Mouse (Mus musculus) heart, embryonic 11.5 days (tissue): ENCODE measurements around the gene Cnr2. TPM values are rescaled to one million over a fixed set of nuclear protein-coding genes. Genes with fewer than 3 reads are reported as not detected.

Experiments used
- ATAC-seq: fragments of 200-750 bp; cut with Nextera tagmentation; replicated peaks from 2 replicates; pipeline ENCODE4 v1.8.0; 2017; ENCODE audit warnings: moderate library complexity; ENCODE audit not compliant: insufficient number of reproducible peaks, low FRiP score, low TSS enrichment
- H3K27ac ChIP-seq: fragments of 300-500 bp; sonication (generic); 2 replicates; pipeline ENCODE4 v1.5.1; 2014; ENCODE audit warnings: mild to moderate bottlenecking, low read depth, low read length
- H3K27me3 ChIP-seq: fragments of 300-500 bp; sonication (generic); 2 replicates; pipeline ENCODE4 v1.6.1; 2014; ENCODE audit warnings: mild to moderate bottlenecking, low read length, mixed read lengths; ENCODE audit not compliant: control insufficient read depth, insufficient read depth
- H3K36me3 ChIP-seq: fragments of 300-500 bp; sonication (generic); 2 replicates; pipeline ENCODE4 v1.6.1; 2014; ENCODE audit warnings: mild to moderate bottlenecking, low read length, moderate library complexity, mixed read lengths; ENCODE audit not compliant: control insufficient read depth, insufficient read depth
- H3K4me1 ChIP-seq: fragments of 300-500 bp; sonication (generic); 2 replicates; pipeline ENCODE4 v1.6.1; 2014; ENCODE audit warnings: low read length; ENCODE audit not compliant: control insufficient read depth, insufficient read depth
- H3K4me2 ChIP-seq: fragments of 300-500 bp; sonication (generic); 2 replicates; pipeline ENCODE4 v1.6.1; 2014; ENCODE audit warnings: mild to moderate bottlenecking, moderate library complexity
- H3K4me3 ChIP-seq: fragments of 300-500 bp; sonication (generic); 2 replicates; pipeline ENCODE4 v1.5.1; 2014; ENCODE audit warnings: low read depth, low read length
- H3K9ac ChIP-seq: fragments of 300-500 bp; sonication (generic); 2 replicates; pipeline ENCODE4 v1.6.1; 2014; ENCODE audit warnings: mild to moderate bottlenecking, low read depth, low read length, moderate library complexity
- H3K9me3 ChIP-seq: fragments of 300-500 bp; sonication (generic); replicated peaks from 2 replicates; pipeline ENCODE4 v1.6.1; 2016; ENCODE audit warnings: low read length; ENCODE audit not compliant: control insufficient read depth
- WGBS: fragments of 180-500 bp; shearing (Covaris S2); extraction: QIAGEN DNeasy Blood & Tissue Kit; methylation state at CpG from one replicate; pipeline ENCODE4 v1.1.7; 2014; ENCODE audit not compliant: insufficient replicate concordance; 5-methylcytosine and 5-hydroxymethylcytosine counted together
- polyA plus RNA-seq: library from polyadenylated mRNA; unstranded; fragments of >200 nt; fragmentation: Nextera tagmentation; extraction: Ambion mirVana; gene quantifications from 2 replicates; pipeline ENCODE4 v1.2.1, GENCODE M21; 2014

Cnr2 gene
- polyA plus RNA-seq, 1 experiment from 2014 or later = 0.73 TPM

- 85% methylated on average over 10 of the region's 10 CpGs for WGBS
- no peak overlapping the region for H3K4me3 ChIP-seq
- H3K4me2 ChIP-seq = peak overlapping the region; percentile 77
- peaks cover 11% of the 10 kb centered on the region for H3K36me3 ChIP-seq
- H3K27ac ChIP-seq = peak overlapping the region; percentile 100
- peaks cover 40% of the 10 kb centered on the region for H3K4me1 ChIP-seq
- H3K9me3 ChIP-seq = no peaks in the 10 kb centered on the region
- no peaks in the 10 kb centered on the region for H3K27me3 ChIP-seq
- H3K9ac ChIP-seq = peak overlapping the region; percentile 95
- no peak for ATAC-seq
Observed at GRCm38 (mm10) chr4:135874564-135875535, 20.3 kb upstream of the Cnr2 start.

- peaks cover 11% of the 10 kb centered on the region for H3K36me3 ChIP-seq
- peaks cover 40% of the 10 kb centered on the region for H3K4me1 ChIP-seq
- H3K9me3 ChIP-seq = no peaks in the 10 kb centered on the region
- H3K9ac ChIP-seq = peak overlapping the region; percentile 66
- no peaks in the 10 kb centered on the region for H3K27me3 ChIP-seq
- ATAC-seq = no peak
- peak overlapping the region; percentile 80 for H3K27ac ChIP-seq
- 38% methylated on average over 7 of the region's 7 CpGs for WGBS
- no peak overlapping the region for H3K4me3 ChIP-seq
- peak overlapping the region; percentile 65 for H3K4me2 ChIP-seq
Observed at GRCm38 (mm10) chr4:135875546-135875945, 19.6 kb upstream of the Cnr2 start.

GRCm38 (mm10) chr4:135875991-135876582 lies 19.1 kb upstream of the Cnr2 start:
- H3K9ac ChIP-seq = peak overlapping the region; percentile 66
- peaks cover 40% of the 10 kb centered on the region for H3K4me1 ChIP-seq
- peak overlapping the region; percentile 80 for H3K27ac ChIP-seq
- H3K9me3 ChIP-seq = no peaks in the 10 kb centered on the region
- H3K36me3 ChIP-seq = peaks cover 11% of the 10 kb centered on the region
- peak overlapping the region; percentile 31 for H3K4me3 ChIP-seq
- H3K27me3 ChIP-seq = no peaks in the 10 kb centered on the region
- 6% methylated on average over 9 of the region's 9 CpGs for WGBS
- no peak for ATAC-seq
- H3K4me2 ChIP-seq = peak overlapping the region; percentile 65

- ATAC-seq = no peak; the same call in 1 of the 2 replicates
- no peaks in the 10 kb centered on the region for H3K9me3 ChIP-seq
- H3K36me3 ChIP-seq = peaks cover 8% of the 10 kb centered on the region
- H3K9ac ChIP-seq = peak overlapping the region; percentile 66
- no peaks in the 10 kb centered on the region for H3K27me3 ChIP-seq
- H3K27ac ChIP-seq = peak overlapping the region; percentile 80
- H3K4me2 ChIP-seq = peak overlapping the region; percentile 65
- peak overlapping the region; percentile 31 for H3K4me3 ChIP-seq
- H3K4me1 ChIP-seq = peaks cover 37% of the 10 kb centered on the region
- 2% methylated on average over 16 of the region's 16 CpGs for WGBS
Observed at GRCm38 (mm10) chr4:135876583-135877020, 18.6 kb upstream of the Cnr2 start.

- Histone ChIP-seq H3K4me2 (no peak overlapping the region), H3K36me3 (no peaks in the 10 kb centered on the region), H3K27me3 (no peaks in the 10 kb centered on the region), H3K9me3 (no peaks in the 10 kb centered on the region), H3K4me3 (no peak overlapping the region), H3K9ac (no peak overlapping the region), H3K27ac (no peak overlapping the region), H3K4me1 (peaks cover 31% of the 10 kb centered on the region)
- ATAC-seq = no peak
- 68% methylated on average over 2 of the region's 2 CpGs for WGBS
Observed at GRCm38 (mm10) chr4:135877742-135878141, 17.5 kb upstream of the Cnr2 start.

- Histone ChIP-seq H3K27me3 (no peaks in the 10 kb centered on the region), H3K9ac (no peak overlapping the region), H3K4me1 (peaks cover 36% of the 10 kb centered on the region), H3K4me2 (no peak overlapping the region), H3K9me3 (no peaks in the 10 kb centered on the region), H3K36me3 (no peaks in the 10 kb centered on the region), H3K27ac (no peak overlapping the region), H3K4me3 (no peak overlapping the region)
- WGBS = 79% methylated on average over 6 of the region's 6 CpGs
- no peak for ATAC-seq
Observed at GRCm38 (mm10) chr4:135879021-135879420, 16.2 kb upstream of the Cnr2 start.

GRCm38 (mm10) chr4:135880018-135880417 lies 15.2 kb upstream of the Cnr2 start:
- Histone ChIP-seq H3K4me2 (no peak overlapping the region), H3K9me3 (no peaks in the 10 kb centered on the region), H3K4me1 (peaks cover 30% of the 10 kb centered on the region), H3K4me3 (no peak overlapping the region), H3K27ac (no peak overlapping the region), H3K36me3 (no peaks in the 10 kb centered on the region), H3K9ac (no peak overlapping the region), H3K27me3 (no peaks in the 10 kb centered on the region)
- ATAC-seq = no peak
- 89% methylated on average over 6 of the region's 6 CpGs for WGBS

GRCm38 (mm10) chr4:135880576-135880975 lies 14.6 kb upstream of the Cnr2 start:
- no peak overlapping the region for H3K4me3 ChIP-seq
- 88% methylated on average over 10 of the region's 10 CpGs for WGBS
- H3K4me1 ChIP-seq = peaks cover 24% of the 10 kb centered on the region
- H3K36me3 ChIP-seq = no peaks in the 10 kb centered on the region
- H3K27ac ChIP-seq = no peak overlapping the region
- no peak overlapping the region for H3K9ac ChIP-seq
- no peaks in the 10 kb centered on the region for H3K9me3 ChIP-seq
- no peak overlapping the region for H3K4me2 ChIP-seq
- no peaks in the 10 kb centered on the region for H3K27me3 ChIP-seq
- ATAC-seq = no peak
